Mouse (Mus musculus) C2C12 (cell line): Measurements from ENCODE around the gene Glp1r.

Source experiments
- CEBPB ChIP-seq: IDR thresholded peaks from one replicate; pipeline ENCODE4 v1.6.1; 2011; ENCODE audit warnings: low read depth, mild to moderate bottlenecking, control low read depth, moderate library complexity
- CTCF ChIP-seq: IDR thresholded peaks from one replicate; pipeline ENCODE4 v1.5.1; 2011; ENCODE audit not compliant: control insufficient read depth, insufficient read depth, insufficient read length
- MAX ChIP-seq: IDR thresholded peaks from one replicate; pipeline ENCODE4 v1.6.1; 2011; ENCODE audit warnings: mild to moderate bottlenecking, control low read depth
- MYOD1 ChIP-seq: IDR thresholded peaks from one replicate; pipeline ENCODE4 v1.6.1; 2011; ENCODE audit warnings: low read depth; ENCODE audit not compliant: control insufficient read depth, insufficient read length
- MYOG ChIP-seq: IDR thresholded peaks from one replicate; pipeline ENCODE4 v1.6.1; 2011; ENCODE audit not compliant: control insufficient read depth, insufficient read length; ENCODE audit errors: extremely low read depth
- USF1 ChIP-seq: IDR thresholded peaks from one replicate; pipeline ENCODE4 v1.6.1; 2011; ENCODE audit warnings: low read depth, mild to moderate bottlenecking, control low read depth, moderate library complexity

DNA sequence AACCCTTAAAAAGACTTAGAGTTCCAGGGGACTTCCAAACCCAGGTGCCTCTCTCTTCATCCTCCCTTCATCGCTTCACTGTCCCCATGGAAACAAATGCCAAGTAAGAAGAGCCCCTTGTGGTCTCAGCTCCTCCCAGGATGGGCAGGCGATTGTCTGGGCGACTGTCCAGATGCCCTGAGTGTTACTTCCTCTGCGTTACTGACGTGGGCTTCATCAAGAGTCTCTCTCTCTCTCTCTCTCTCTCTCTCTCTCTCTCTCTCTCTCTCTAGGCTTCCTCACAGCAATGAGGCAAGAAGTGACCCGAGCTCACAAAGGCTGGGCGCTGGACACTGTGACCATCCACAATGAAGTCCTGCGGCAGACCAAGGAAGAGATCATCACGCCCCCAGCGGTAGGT lies 30.6 kb upstream of the Glp1r start:
- TF ChIP-seq MAX (no peak), CTCF (no peak), USF1 (no peak), MYOG (no peak), MYOD1 (no peak), CEBPB (no peak)
